Mouse (Mus musculus): Measurements from ENCODE around the gene Dnmt3a. TPM values are rescaled to one million over a fixed set of nuclear protein-coding genes. Genes with fewer than 3 reads are reported as not detected.
"Not testable (repeated sequence)": the region's sequence is repeated elsewhere in the genome, so short reads cannot be mapped to it uniquely, and the experiment has no call there.

The Dnmt3a gene
- total RNA-seq, 2 experiments from 2014 or later, result 118 TPM

DNA sequence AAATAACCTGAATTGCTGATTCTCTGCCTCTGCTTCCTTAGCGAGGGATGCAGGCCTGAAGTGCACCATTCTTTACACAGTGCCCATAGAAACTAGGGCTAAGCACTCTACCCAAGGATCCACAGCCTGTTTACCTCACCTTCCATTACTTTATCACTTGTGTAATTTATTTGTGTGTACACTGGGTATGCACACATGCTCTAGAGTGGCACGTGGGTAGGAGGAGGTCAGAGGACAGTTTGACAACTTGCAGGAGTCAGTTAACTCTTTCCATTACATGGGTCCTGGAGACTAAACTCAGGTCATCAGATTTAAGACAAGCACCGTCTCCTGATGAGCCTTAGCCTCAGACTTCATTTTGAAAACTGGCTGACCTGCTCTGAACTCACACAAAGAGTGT, 112.8 kb downstream of the Dnmt3a start:
- no peak for DNase-seq

DNA sequence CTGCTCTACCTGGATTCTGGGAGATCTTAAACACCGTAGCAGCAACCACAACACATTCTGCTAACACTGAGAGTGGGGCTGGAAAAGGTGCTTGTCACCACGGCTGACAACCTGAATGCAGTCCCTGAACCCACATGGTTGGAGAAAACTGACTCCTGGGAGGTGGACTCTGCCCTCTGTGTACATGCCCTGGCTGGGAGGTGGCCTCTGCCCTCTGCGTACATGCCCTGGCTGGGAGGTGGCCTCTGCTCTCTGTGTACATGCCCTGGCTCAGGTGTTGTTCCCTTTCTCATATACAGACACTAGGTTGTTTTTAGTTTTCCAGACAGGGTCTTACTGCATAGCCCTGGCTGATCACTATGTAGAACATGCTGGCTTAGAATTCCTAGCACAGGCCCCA, 113.6 kb downstream of the Dnmt3a start:
- no peak for DNase-seq

DNA sequence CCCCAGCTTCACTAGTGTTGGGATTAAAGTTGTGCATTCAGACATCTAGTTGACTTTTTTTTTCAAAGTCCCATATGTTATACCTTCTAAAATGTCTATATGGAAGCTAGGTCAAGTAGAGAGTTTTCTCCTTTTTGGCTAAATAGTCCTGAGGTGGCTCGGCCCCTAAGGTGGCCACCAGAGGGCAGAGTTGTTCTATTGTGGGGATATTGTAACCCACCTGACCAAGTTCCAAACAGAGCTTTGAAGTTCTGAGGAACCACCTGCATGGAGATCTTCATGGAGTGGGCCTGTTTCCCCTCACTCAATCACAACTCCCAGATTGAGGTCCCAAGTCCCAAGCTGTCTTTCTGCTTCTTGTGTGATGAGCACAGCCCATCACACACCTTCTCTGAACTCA, 120.3 kb downstream of the Dnmt3a start:
- peak; percentile 82 for DNase-seq

DNA sequence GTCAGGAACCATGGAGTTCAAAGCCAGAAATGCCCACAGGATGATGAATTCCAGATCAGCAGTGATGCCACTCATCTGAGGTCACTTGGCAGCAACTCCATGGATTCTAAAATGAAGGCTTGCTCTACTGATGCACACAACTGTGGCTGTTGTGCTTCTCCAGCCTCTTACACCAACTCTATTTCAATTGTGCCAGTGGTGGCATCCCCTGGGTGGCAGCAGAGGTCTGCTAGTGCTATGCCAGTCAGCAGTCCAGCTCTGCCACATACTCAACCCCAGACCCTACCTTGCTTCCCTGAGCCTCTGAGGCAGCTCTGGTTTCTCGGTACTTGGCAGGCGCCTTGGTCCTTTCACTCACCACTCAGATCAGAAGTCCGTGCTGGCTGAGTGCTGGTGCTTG, 123.0 kb downstream of the Dnmt3a start:
- peak; percentile 52 for DNase-seq

DNA sequence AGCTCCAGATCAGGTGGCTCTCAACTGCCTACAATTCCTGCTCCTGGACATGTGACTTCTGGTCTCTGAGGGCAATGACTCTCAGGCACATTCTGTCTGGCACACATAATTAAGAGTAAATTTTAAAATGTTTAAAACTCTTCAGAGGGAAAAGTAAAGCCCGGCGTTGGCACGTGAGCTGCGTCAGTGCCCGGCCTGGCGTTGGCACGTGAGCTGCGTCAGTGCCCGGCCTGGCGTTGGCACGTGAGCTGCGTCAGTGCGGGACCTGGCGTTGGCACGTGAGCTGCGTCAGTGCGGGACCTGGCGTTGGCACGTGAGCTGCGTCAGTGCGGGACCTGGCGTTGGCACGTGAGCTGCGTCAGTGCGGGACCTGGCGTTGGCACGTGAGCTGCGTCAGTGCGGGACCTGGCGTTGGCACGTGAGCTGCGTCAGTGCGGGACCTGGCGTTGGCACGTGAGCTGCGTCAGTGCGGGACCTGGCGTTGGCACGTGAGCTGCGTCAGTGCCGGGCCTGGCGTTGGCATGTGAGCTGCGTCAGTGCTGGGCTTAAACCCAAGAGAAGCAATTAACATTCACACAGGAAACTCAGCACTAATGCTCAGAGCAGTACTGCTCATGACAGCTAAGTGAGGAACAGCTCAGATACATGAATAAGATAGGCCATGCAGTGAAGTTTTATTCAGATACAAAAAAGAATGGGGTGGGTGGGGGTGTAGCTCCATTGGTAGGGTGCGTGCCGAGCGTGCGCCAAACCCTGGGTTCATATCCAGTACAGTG, 124.5 kb downstream of the Dnmt3a start:
- not testable (repeated sequence) for DNase-seq

DNA sequence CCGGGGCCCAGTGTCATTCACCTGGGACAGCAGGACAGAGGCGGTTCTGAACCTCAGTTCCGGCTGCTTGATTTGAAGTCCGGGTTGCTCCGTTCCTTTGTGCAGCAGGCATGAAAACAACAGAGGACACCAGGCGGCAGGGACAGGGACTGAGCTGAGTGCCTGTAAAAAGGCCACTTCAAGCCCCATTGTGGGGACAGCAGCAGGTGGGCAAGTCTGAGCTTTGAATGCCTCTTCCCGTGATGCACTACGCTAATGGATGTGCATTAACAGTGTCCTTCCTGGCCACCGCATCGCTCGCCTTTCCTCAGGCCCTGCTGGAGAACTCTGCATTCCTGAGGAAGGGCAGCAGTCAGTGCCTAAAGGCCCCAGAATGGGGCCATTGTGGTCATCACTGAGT, 136.2 kb downstream of the Dnmt3a start:
- no peak for DNase-seq

DNA sequence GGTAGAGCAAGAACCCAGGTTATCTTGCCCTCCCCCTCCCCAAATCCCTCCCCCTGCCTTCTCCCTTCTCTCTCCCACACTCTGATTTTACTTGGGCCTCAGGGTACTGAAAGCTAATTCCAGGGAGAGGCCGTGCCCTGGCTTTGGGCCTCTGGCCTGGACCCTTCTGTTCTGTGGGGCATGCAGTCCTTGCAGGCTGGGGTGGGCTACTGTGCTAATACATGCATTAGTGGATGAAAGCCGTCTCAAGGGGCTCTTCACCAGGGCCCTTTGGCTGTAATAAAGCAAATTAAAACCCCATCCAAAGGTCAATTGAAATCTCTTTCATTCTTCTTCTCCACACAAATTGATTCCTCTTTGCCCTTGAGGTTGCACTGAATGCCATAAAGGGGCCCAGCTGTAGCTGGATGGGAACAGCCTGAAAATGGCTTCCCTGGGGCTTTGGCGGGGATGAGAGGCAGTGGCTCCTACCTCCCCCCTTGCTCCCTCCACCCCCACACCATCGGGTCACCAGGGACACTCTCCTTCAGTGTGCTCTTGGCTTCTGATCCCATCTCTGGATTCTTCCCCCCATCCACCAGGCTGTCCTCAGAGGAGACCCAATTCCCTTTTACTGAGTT, 138.8 kb downstream of the Dnmt3a start:
- DNase-seq, result no peak

DNA sequence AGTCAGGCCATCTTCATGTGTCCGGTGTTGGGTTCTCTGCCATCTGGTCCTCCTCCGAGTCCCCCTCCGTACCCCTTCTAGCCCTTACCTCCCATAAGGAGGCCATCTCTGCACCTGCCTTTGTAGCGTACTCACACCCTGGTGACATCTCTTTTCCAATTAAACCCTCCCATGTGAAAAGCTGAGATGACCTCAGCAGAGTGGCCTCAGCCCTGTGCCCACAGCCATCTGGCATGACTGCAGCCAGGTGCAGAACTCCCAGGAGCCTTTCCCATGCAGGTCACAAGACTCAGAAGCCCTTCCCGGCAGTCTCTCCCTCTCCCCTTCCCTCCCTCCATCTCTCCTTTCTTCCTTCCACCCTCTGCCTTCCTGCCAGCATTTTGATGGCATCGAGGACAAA, 141.7 kb downstream of the Dnmt3a start:
- no peak for DNase-seq

DNA sequence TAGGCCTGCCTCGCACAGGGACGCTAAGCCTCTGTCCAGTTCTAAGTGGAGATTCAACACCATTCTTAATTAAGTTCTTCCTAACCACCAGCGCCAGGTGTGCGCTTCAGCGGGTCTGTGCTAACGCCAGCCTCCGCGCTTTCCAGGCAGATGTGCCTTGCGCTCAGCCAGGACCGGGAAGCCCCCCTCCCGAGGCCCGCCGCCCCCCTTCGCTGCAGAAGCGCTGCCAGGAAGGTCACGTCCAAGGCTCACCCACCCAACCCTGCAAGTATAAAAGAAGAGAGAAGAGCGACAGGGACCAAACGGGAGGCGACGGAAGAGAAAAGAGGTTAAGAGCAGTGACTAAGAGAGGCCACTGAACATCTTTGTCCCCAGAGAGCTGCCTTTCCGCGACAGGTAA, 148.8 kb downstream of the Dnmt3a start, which contains the start of gene Pomc:
Pomc (plus strand) TSS at position 301 of the 400 bp plus-strand sequence.
- DNase-seq, result no peak

DNA sequence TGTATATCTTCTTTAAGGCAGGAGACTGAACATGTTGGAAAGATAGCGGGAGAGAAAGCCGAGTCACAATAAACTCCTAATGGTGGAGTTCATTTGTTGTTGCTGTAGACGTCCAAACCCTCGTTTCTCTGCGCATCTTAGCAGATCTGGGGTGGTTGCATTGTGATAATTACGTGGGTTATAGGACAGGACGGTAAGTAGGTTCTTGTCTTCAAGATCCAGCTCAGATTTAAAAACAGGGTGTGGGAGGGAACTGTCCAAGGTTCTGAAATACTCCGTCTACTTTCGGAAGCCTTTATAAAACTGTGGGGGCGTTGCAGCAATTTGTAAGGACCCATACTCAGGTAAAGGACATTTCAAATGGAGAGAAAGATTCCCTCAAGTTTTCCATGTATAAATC, 149.6 kb downstream of the Dnmt3a start:
- DNase-seq, result no peak

DNA sequence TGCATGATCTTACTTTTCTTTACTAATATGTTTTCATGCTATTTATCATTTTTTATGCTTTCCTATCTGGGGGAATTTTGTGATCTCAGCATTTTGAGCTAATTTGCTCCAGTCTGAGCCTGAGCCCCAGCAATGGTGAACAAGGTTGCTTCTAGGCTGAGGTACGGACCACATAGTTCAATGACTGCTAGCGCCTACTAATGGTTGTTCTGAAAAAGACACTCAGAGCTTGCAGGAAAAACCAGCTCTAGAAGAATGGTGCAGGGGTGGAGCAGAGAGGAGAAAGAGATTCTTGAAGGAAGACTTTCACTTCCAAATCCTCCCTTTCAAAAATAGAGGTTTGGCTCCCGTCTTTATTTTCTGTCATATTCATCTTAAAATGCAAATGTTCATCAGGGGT, 150.5 kb downstream of the Dnmt3a start:
- no peak for DNase-seq

DNA sequence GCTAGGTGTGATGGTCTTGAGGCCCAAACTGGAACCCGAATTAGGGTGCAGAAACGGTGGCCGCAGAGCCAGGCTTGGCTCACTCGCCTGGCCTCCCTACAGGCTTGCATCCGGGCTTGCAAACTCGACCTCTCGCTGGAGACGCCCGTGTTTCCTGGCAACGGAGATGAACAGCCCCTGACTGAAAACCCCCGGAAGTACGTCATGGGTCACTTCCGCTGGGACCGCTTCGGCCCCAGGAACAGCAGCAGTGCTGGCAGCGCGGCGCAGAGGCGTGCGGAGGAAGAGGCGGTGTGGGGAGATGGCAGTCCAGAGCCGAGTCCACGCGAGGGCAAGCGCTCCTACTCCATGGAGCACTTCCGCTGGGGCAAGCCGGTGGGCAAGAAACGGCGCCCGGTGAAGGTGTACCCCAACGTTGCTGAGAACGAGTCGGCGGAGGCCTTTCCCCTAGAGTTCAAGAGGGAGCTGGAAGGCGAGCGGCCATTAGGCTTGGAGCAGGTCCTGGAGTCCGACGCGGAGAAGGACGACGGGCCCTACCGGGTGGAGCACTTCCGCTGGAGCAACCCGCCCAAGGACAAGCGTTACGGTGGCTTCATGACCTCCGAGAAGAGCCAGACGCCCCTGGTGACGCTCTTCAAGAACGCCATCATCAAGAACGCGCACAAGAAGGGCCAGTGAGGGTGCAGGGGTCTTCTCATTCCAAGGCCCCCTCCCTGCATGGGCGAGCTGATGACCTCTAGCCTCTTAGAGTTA, 154.2 kb downstream of the Dnmt3a start:
- DNase-seq, result peak; percentile 90

DNA sequence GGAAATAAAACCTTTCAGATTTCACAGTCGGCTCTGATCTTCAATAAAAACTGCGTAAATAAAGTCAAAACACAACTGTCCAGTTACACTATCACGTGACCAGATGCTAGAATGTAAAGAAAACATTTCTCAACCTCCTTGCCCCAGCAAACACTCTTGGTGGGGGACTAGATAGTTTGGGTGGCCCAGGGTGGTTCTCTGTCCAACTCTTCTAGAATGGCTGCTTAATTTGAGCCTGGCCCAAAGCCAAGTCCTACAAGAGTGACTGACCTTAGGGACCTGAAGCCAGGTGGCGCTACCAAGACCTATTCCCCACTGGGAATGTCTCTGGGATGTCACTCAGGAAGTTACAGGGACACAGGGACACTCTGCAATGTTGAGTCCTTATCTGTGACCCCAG, 154.7 kb downstream of the Dnmt3a start:
- DNase-seq, result peak; percentile 30

Other genes starting within 250 kb of the Dnmt3a start
- 10 to 100 TPM; 11.3 to 15.0 TPM for gene Dtnb, start 233.6 kb upstream of the Dnmt3a start, total RNA-seq (2021)
- under 1 TPM in 1 of 2 experiments, not detected in 1; 0.29 TPM for gene Pomc, start 148.9 kb downstream of the Dnmt3a start, total RNA-seq (2021)
- gene Efr3b, start 232.9 kb downstream of the Dnmt3a start, total RNA-seq (2021), result 1 to 10 TPM; 8.4 to 9.6 TPM

Measured in heart, postnatal 4 days (tissue).